Mouse (Mus musculus): ENCODE measurements around the gene Col4a4. TPM values are rescaled to one million over a fixed set of nuclear protein-coding genes. Genes with fewer than 3 reads are reported as not detected.

Gene Col4a4
- polyA plus RNA-seq, 1 experiment: 0.08 TPM

DNA sequence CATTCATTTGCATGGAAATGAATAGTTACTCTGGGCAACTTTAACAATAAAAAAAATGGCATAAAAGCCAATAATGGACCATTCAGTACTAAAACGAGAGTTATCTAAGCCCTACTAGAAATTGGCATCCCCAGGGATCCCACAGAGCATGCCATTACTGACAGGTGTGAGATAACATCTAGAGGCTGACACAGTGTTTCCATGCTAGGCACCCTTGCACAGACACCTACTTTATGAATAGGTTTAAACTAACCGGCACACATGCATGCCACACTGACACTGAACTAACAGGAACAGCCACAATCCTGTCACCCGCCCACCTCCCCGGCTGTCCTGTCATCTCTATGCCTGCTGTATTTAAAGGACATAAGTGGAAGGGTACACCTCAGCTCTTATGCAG, 58.7 kb downstream of the Col4a4 start:
- H3K4me1 ChIP-seq (ENCODE audit: control insufficient read depth, insufficient read depth, insufficient read length, low read length): no peaks in the 10 kb centered on the region
- H3K36me3 ChIP-seq (ENCODE audit: control insufficient read depth, insufficient read depth, low read length): no peaks in the 10 kb centered on the region
- WGBS: 73% methylated on average over 4 of the region's 4 CpGs
- no peak overlapping the region for H3K27ac ChIP-seq (ENCODE audit: insufficient read depth, low read depth, low read length)
- TF ChIP-seq CTCF (IDR thresholded peaks at IDR 0.05; ENCODE audit: extremely low read depth, insufficient read length, insufficient replicate concordance, low read depth, low read length) (no peak), POLR2A (IDR thresholded peaks at IDR 0.05; ENCODE audit: low read depth, low read length) (no peak)
- no peak overlapping the region for H3K4me3 ChIP-seq (ENCODE audit: low read depth, low read length)
- H3K27me3 ChIP-seq (ENCODE audit: control insufficient read depth, insufficient read depth, low read length): no peaks in the 10 kb centered on the region

- Histone ChIP-seq H3K4me3 (ENCODE audit: low read depth, low read length) (no peak overlapping the region), H3K36me3 (ENCODE audit: control insufficient read depth, insufficient read depth, low read length) (no peaks in the 10 kb centered on the region), H3K27me3 (ENCODE audit: control insufficient read depth, insufficient read depth, low read length) (no peaks in the 10 kb centered on the region), H3K27ac (ENCODE audit: insufficient read depth, low read depth, low read length) (no peak overlapping the region), H3K4me1 (ENCODE audit: control insufficient read depth, insufficient read depth, insufficient read length, low read length) (no peaks in the 10 kb centered on the region)
- no peak for TF ChIP-seq CTCF (IDR thresholded peaks at IDR 0.05; ENCODE audit: extremely low read depth, insufficient read length, insufficient replicate concordance, low read depth, low read length)
- no peak for TF ChIP-seq POLR2A (IDR thresholded peaks at IDR 0.05; ENCODE audit: low read depth, low read length)
- 58% methylated on average over 2 of the region's 2 CpGs for WGBS
Measured at GRCm38 (mm10) chr1:82491954-82492353, 94.7 kb downstream of the Col4a4 start.

DNA sequence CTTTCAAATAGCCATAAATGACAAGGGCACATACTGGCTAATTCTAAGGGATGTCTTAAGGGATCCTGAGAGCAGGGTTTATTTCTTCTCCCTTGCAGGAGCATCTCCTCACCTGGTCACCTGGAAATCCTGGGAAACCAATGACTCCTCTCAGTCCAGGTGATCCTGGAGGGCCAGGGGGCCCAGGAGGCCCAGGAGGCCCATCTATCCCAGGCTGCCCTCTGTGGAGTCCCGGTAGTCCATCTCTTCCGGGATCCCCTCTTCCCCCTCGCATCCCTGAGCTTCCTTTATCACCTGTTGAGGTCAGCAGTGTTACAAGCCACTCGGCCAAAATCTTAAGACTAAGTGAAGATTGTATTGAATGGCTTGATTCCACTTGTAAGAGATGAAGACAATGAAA, 100.3 kb downstream of the Col4a4 start:
- 71% methylated on average over 4 of the region's 4 CpGs for WGBS
- Histone ChIP-seq H3K4me1 (ENCODE audit: control insufficient read depth, insufficient read depth, insufficient read length, low read length) (no peaks in the 10 kb centered on the region), H3K27ac (ENCODE audit: insufficient read depth, low read depth, low read length) (no peak overlapping the region), H3K4me3 (ENCODE audit: low read depth, low read length) (no peak overlapping the region), H3K36me3 (ENCODE audit: control insufficient read depth, insufficient read depth, low read length) (no peaks in the 10 kb centered on the region), H3K27me3 (ENCODE audit: control insufficient read depth, insufficient read depth, low read length) (no peaks in the 10 kb centered on the region)
- TF ChIP-seq POLR2A (IDR thresholded peaks at IDR 0.05; ENCODE audit: low read depth, low read length): no peak
- no peak for TF ChIP-seq CTCF (IDR thresholded peaks at IDR 0.05; ENCODE audit: extremely low read depth, insufficient read length, insufficient replicate concordance, low read depth, low read length)

- TF ChIP-seq POLR2A (IDR thresholded peaks at IDR 0.05; ENCODE audit: low read depth, low read length) (no peak), CTCF (IDR thresholded peaks at IDR 0.05; ENCODE audit: extremely low read depth, insufficient read length, insufficient replicate concordance, low read depth, low read length) (no peak)
- no peak overlapping the region for H3K27ac ChIP-seq (ENCODE audit: insufficient read depth, low read depth, low read length)
Measured at GRCm38 (mm10) chr1:82482371-82482770, 104.3 kb downstream of the Col4a4 start.

DNA sequence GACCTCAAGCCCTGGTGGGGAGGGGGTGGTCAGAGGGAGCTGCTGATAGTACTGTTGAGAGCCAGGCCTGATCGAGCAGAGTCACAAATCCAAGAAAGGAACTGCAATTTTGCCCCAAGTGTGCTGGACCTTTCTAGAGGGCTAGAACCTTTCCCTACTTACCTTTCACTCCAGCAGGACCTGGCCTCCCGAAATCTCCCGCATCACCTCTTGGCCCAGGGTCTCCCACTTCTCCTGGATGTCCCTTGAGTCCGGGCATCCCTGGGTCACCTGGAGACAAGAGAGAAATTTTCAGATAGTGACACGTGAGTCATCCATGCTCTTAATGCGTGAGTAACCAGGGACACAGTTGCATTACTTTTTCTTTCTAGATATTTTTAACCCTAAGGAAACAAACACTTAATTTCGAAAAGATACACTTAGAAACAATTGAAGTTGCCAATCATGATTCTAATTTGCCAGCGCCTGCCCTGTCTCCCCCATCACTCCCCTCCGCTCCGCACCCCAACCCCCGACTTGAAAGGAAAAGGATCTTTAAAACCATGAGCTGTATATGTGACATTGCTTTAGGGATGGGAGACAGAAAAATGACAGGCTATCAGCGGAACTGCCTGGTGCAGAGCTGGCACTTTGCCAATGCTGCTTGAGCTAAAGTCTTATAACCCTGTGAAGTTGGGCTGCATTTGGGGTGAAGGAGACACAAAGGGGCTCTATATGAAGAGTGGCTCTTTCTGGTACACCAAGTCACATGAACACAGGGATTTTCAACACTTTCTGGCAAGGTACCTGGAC, 106.8 kb downstream of the Col4a4 start:
- no peak for TF ChIP-seq CTCF (IDR thresholded peaks at IDR 0.05; ENCODE audit: extremely low read depth, insufficient read length, insufficient replicate concordance, low read depth, low read length)
- H3K36me3 ChIP-seq (ENCODE audit: control insufficient read depth, insufficient read depth, low read length): no peaks in the 10 kb centered on the region
- no peak overlapping the region for H3K4me3 ChIP-seq (ENCODE audit: low read depth, low read length)
- no peaks in the 10 kb centered on the region for H3K4me1 ChIP-seq (ENCODE audit: control insufficient read depth, insufficient read depth, insufficient read length, low read length)
- H3K27ac ChIP-seq (ENCODE audit: insufficient read depth, low read depth, low read length): no peak overlapping the region
- 82% methylated on average over 12 of the region's 12 CpGs for WGBS
- H3K27me3 ChIP-seq (ENCODE audit: control insufficient read depth, insufficient read depth, low read length): no peaks in the 10 kb centered on the region

More at GRCm38 (mm10) chr1:82482371-82482770, 104.3 kb downstream of the Col4a4 start:
- WGBS: 70% methylated on average over 7 of the region's 7 CpGs
- Histone ChIP-seq H3K27me3 (ENCODE audit: control insufficient read depth, insufficient read depth, low read length) (no peaks in the 10 kb centered on the region), H3K4me1 (ENCODE audit: control insufficient read depth, insufficient read depth, insufficient read length, low read length) (no peaks in the 10 kb centered on the region), H3K36me3 (ENCODE audit: control insufficient read depth, insufficient read depth, low read length) (no peaks in the 10 kb centered on the region), H3K4me3 (ENCODE audit: low read depth, low read length) (no peak overlapping the region)

DNA sequence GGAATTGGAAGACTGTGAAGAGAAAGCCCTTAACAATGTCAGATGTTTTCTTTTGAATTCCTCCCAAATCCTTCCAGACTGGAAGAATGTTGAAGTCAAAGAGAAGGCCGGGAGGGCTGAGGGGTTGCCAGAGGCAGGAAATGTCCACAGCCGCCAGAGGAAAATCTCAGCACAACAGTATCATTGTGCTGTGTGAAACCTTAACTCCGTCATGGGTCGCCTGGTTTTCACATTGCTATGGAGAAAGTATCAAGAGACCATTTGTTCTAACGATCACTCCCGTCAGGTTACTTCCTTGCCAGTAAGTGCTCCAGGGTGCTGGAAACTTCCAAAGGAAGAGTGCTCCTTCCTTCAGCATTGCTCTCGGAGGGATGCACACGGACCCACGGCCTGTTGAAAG, 109.9 kb downstream of the Col4a4 start:
- TF ChIP-seq CTCF (IDR thresholded peaks at IDR 0.05; ENCODE audit: extremely low read depth, insufficient read length, insufficient replicate concordance, low read depth, low read length) (no peak), POLR2A (IDR thresholded peaks at IDR 0.05; ENCODE audit: low read depth, low read length) (no peak)
- Histone ChIP-seq H3K27ac (ENCODE audit: insufficient read depth, low read depth, low read length) (no peak overlapping the region), H3K36me3 (ENCODE audit: control insufficient read depth, insufficient read depth, low read length) (no peaks in the 10 kb centered on the region), H3K4me3 (ENCODE audit: low read depth, low read length) (no peak overlapping the region), H3K4me1 (ENCODE audit: control insufficient read depth, insufficient read depth, insufficient read length, low read length) (no peaks in the 10 kb centered on the region), H3K27me3 (ENCODE audit: control insufficient read depth, insufficient read depth, low read length) (no peaks in the 10 kb centered on the region)
- 42% methylated on average over 9 of the region's 9 CpGs for WGBS

- 52% methylated on average over 11 of the region's 11 CpGs for WGBS
- H3K4me3 ChIP-seq (ENCODE audit: low read depth, low read length): no peak overlapping the region
- H3K27me3 ChIP-seq (ENCODE audit: control insufficient read depth, insufficient read depth, low read length): no peaks in the 10 kb centered on the region
- H3K4me1 ChIP-seq (ENCODE audit: control insufficient read depth, insufficient read depth, insufficient read length, low read length): no peaks in the 10 kb centered on the region
- H3K27ac ChIP-seq (ENCODE audit: insufficient read depth, low read depth, low read length): no peak overlapping the region
- H3K36me3 ChIP-seq (ENCODE audit: control insufficient read depth, insufficient read depth, low read length): no peaks in the 10 kb centered on the region
- peak; percentile 54; the same call in 1 of the 2 replicates for TF ChIP-seq CTCF (IDR thresholded peaks at IDR 0.05; ENCODE audit: extremely low read depth, insufficient read length, insufficient replicate concordance, low read depth, low read length)
- TF ChIP-seq POLR2A (IDR thresholded peaks at IDR 0.05; ENCODE audit: low read depth, low read length): no peak
Measured at GRCm38 (mm10) chr1:82476256-82476655, 110.4 kb downstream of the Col4a4 start.

Data from small intestine, adult 2 months (tissue).